Mouse (Mus musculus) forebrain, postnatal 0 days (tissue): ENCODE measurements around the gene Ano6. TPM values are rescaled to one million over a fixed set of nuclear protein-coding genes. Genes with fewer than 3 reads are reported as not detected.
A peak's percentile ranks its signal among the peaks of the same experiment; 100 is the strongest.
"Not testable (repeated sequence)": the region's sequence is repeated elsewhere in the genome, so short reads cannot be mapped to it uniquely, and the experiment has no call there.

Source experiments
- ATAC-seq: fragments of 200-750 bp; cut with Nextera tagmentation; 2 replicates; pipeline ENCODE4 v1.8.0; 2017; ENCODE audit warnings: mild to moderate bottlenecking, moderate library complexity
- DNase-seq: peaks from one replicate; pipeline ENCODE4 v3.0.0-alpha.2; 2015
- H3K27ac ChIP-seq: fragments of 300-500 bp; sonication (generic); 2 replicates; pipeline ENCODE4 v1.5.1; 2014; ENCODE audit warnings: low read depth, mild to moderate bottlenecking, antibody characterized with exemption, low read length, moderate library complexity, mixed read lengths
- H3K27me3 ChIP-seq: fragments of 300-500 bp; sonication (generic); 2 replicates; pipeline ENCODE4 v1.6.1; 2014; ENCODE audit warnings: mild to moderate bottlenecking, low read length, mixed read lengths; ENCODE audit not compliant: insufficient read depth
- H3K36me3 ChIP-seq: fragments of 300-500 bp; sonication (generic); 2 replicates; pipeline ENCODE4 v1.6.1; 2014; ENCODE audit warnings: mild to moderate bottlenecking, moderate library complexity; ENCODE audit not compliant: insufficient read depth
- H3K4me1 ChIP-seq: fragments of 300-500 bp; sonication (generic); 2 replicates; pipeline ENCODE4 v1.6.1; 2014; ENCODE audit warnings: antibody characterized with exemption; ENCODE audit not compliant: insufficient read depth
- H3K4me2 ChIP-seq: fragments of 300-500 bp; sonication (generic); 2 replicates; pipeline ENCODE4 v1.6.1; 2014; ENCODE audit warnings: low read depth, mild to moderate bottlenecking, moderate library complexity
- H3K4me3 ChIP-seq: fragments of 300-500 bp; sonication (generic); 2 replicates; pipeline ENCODE4 v1.5.1; 2014; ENCODE audit warnings: low read depth, low read length, mixed read lengths
- H3K9ac ChIP-seq: fragments of 300-500 bp; sonication (generic); 2 replicates; pipeline ENCODE4 v1.6.1; 2014; ENCODE audit warnings: mild to moderate bottlenecking
- H3K9me3 ChIP-seq: fragments of 300-500 bp; sonication (generic); 2 replicates; pipeline ENCODE4 v1.6.1; 2016; ENCODE audit warnings: low read length
- CTCF ChIP-seq: sonication (generic); IDR thresholded peaks from 2 replicates; pipeline ENCODE4 v1.5.1; 2016; ENCODE audit warnings: antibody characterized with exemption, control low read depth, low read depth
- WGBS: fragments of 180-500 bp; shearing (Covaris S2); extraction: QIAGEN DNeasy Blood & Tissue Kit; methylation state at CpG from one replicate; pipeline ENCODE4 v1.1.7; 2014; 5-methylcytosine and 5-hydroxymethylcytosine counted together
- polyA plus RNA-seq: library from polyadenylated mRNA; unstranded; fragments of >200 nt; fragmentation: Nextera tagmentation; extraction: Ambion mirVana; gene quantifications from 2 replicates; pipeline ENCODE4 v1.2.1, GENCODE M21; 2015
- total RNA-seq: library from RNA; depleted of rRNA; stranded (reverse); fragments of >200 nt; gene quantifications from 2 replicates; pipeline ENCODE4 v1.2.3, GENCODE M21; 2014

The Ano6 gene
- total and polyA plus RNA-seq, 2 experiments from 2014 or later: 17.2 to 32.6 TPM

- no peak for TF ChIP-seq CTCF
- peak; percentile 11 for DNase-seq
- no peak overlapping the region for H3K9ac ChIP-seq
Observed at GRCm38 (mm10) chr15:95827465-95827971, 36.9 kb downstream of the Ano6 start.

DNA sequence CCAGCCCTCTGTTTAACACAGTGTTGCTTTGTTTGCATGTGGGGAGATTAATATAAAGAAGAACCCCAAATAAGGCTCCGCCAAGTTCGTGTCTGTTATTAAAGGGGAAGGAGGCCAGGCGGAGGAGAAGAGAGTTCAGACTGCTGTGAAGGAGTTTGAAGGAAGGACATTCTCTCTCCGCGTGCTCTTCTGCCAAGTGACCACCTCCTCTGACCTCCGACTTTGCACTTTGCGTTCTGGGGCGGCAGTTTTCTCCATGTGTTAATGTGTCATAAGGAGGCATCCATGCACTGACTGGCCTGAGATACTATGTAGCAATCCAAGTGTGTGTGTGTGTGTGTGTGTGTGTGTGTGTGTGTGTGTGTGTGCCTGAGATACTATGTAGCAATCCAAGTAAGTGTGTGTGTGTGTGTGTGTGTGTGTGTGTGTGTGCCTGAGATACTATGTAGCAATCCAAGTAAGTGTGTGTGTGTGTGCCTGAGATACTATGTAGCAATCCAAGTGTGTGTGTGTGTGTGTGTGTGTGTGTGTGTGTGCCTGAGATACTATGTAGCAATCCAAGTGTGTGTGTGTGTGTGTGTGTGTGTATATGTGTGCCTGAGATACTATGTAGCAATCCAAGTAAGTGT lies 37.5 kb downstream of the Ano6 start:
- not testable (repeated sequence) for H3K27ac ChIP-seq, DNase-seq, ATAC-seq

More at GRCm38 (mm10) chr15:95827465-95827971, 36.9 kb downstream of the Ano6 start:
- Histone ChIP-seq H3K4me2 (no peak overlapping the region), H3K27ac (no peak overlapping the region), H3K4me3 (no peak overlapping the region), H3K4me1 (peaks cover 15% of the 10 kb centered on the region; the same call in 1 of the 2 replicates), H3K27me3 (no peaks in the 10 kb centered on the region), H3K9me3 (no peaks in the 10 kb centered on the region), H3K36me3 (no peaks in the 10 kb centered on the region; the same call in 1 of the 2 replicates)
- WGBS: 36% methylated on average over 11 of the region's 11 CpGs
- peak; percentile 34; the same call in 1 of the 2 replicates for ATAC-seq

DNA sequence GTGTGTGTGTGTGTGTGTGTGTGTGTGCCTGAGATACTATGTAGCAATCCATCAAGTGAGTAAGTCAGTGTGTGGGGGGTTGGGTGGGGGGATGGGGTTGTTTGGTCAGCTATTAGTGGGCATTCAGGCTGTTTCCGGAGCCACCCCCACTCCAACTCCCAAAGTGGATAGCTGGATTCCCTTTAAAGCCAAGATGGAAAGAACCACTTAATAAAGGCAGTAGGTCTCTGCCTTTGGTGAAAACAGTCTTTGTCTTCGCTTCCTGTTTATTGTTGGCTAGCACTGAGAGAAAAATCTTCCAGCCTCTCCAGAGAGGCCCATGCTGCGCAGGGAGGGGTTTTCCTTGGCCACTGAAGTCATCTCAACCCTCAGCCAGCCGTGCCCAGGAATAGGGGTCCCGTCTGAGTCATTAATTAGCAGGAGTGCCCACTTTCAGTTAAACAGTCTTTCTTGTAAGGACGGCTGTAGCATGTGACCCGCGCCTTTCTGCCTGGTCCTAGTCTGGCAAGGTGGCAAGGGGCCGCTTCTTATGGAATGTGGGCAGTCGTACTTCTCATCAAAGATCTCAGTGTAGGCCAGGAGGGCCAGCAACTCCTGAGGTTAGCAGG lies 38.1 kb downstream of the Ano6 start:
- Histone ChIP-seq H3K9me3 (no peaks in the 10 kb centered on the region), H3K4me1 (peaks cover 15% of the 10 kb centered on the region; the same call in 1 of the 2 replicates), H3K4me3 (no peak overlapping the region), H3K27me3 (no peaks in the 10 kb centered on the region), H3K36me3 (no peaks in the 10 kb centered on the region; the same call in 1 of the 2 replicates), H3K27ac (no peak overlapping the region), H3K4me2 (0 out of 2 replicates have a peak overlapping the region, but pooled peaks have one; percentile 0), H3K9ac (no peak overlapping the region)
- DNase-seq (peak; percentile 18), ATAC-seq (peak; percentile 64; the same call in 1 of the 2 replicates)
- 30% methylated on average over 10 of the region's 10 CpGs for WGBS
- TF ChIP-seq CTCF: no peak

More for the DNA sequence above, 37.5 kb downstream of the Ano6 start:
- not testable (repeated sequence) for H3K27me3 ChIP-seq, H3K36me3 ChIP-seq, H3K4me2 ChIP-seq, H3K9me3 ChIP-seq, H3K9ac ChIP-seq, H3K4me3 ChIP-seq
- H3K4me1 ChIP-seq: peaks cover 15% of the 10 kb centered on the region; the same call in 1 of the 2 replicates
- WGBS: 66% methylated on average over 8 of the region's 8 CpGs

DNA sequence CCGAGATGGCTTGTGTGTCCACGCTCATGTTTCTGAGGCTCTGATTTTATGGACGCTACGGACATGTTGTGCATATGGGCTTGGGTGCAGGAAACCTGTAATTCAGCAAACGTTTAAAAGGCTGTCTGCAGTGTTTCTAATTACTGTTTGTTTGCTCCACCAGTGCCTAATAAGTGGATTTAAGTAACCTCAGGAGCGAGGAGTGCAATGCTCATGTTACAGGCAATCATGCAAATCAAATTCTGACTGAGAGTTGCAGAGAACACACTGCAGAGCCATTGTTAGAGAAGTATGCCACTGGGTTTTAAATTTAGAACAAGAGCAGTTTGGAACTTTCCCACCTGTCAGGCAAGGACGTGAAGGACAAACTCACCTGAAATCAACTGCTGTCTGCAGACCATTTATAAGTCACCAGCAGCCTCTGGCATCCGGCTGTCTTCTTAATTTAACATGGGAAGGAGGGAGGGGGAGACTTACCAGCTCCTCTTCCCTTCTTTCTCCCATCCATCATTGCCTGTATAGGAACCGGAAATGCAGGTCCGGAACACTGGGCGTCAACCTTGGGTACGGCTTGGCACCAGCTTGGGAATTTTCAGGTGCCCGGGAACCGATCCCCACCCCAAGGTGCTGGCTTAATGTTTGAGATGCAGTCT lies 39.0 kb downstream of the Ano6 start:
- H3K27ac ChIP-seq: peak overlapping the region; percentile 46
- H3K9ac ChIP-seq: no peak overlapping the region
- H3K4me2 ChIP-seq: no peak overlapping the region

GRCm38 (mm10) chr15:95830206-95830560 lies 39.5 kb downstream of the Ano6 start:
- Histone ChIP-seq H3K4me3 (no peak overlapping the region), H3K27me3 (no peaks in the 10 kb centered on the region), H3K9me3 (no peaks in the 10 kb centered on the region), H3K27ac (no peak overlapping the region), H3K4me2 (no peak overlapping the region), H3K9ac (no peak overlapping the region), H3K36me3 (no peaks in the 10 kb centered on the region), H3K4me1 (peaks cover 15% of the 10 kb centered on the region; the same call in 1 of the 2 replicates)
- 62% methylated on average over 12 of the region's 12 CpGs for WGBS
- DNase-seq (no peak), ATAC-seq (no peak)
- no peak for TF ChIP-seq CTCF

More for the DNA sequence above, 39.0 kb downstream of the Ano6 start:
- Histone ChIP-seq H3K9me3 (no peaks in the 10 kb centered on the region), H3K4me1 (peaks cover 15% of the 10 kb centered on the region; the same call in 1 of the 2 replicates), H3K4me3 (no peak overlapping the region), H3K27me3 (no peaks in the 10 kb centered on the region), H3K36me3 (no peaks in the 10 kb centered on the region; the same call in 1 of the 2 replicates)
- 53% methylated on average over 14 of the region's 14 CpGs for WGBS
- no peak for TF ChIP-seq CTCF
- no peak for ATAC-seq
- peak; percentile 14 for DNase-seq

- no peaks in the 10 kb centered on the region for H3K9me3 ChIP-seq
- no peaks in the 10 kb centered on the region for H3K27me3 ChIP-seq
- TF ChIP-seq CTCF: no peak
- H3K4me3 ChIP-seq: no peak overlapping the region
- DNase-seq: no peak
- H3K36me3 ChIP-seq: no peaks in the 10 kb centered on the region
- 0 out of 2 replicates have a peak, but pooled peaks cover 7% of the 10 kb centered on the region for H3K4me1 ChIP-seq
- no peak overlapping the region for H3K9ac ChIP-seq
- ATAC-seq: no peak
- H3K4me2 ChIP-seq: no peak overlapping the region
- WGBS: 84% methylated on average over 9 of the region's 9 CpGs
- H3K27ac ChIP-seq: no peak overlapping the region
Observed at GRCm38 (mm10) chr15:95833292-95833691, 42.6 kb downstream of the Ano6 start.
